Comparison of ENCODE assay signal across 27 mouse cellular contexts in genomic region chr13:29429877-29430276, GRCm38 (mm10).
DNase-seq lines count a peak whose midpoint lies in the region; ATAC-seq and TF ChIP-seq lines count a peak whose summit lies in the region.
"Had no signal": no experiment of that assay in that cellular context is flagged by ENCODE, and none has a peak within 500 bp of the region (broad histone marks: within the 10 kb centered on the region; RNA-seq: fewer than 3 reads in every experiment).

No protein-coding gene starts in this region.

- 40% methylated on average over 4 of the region's 4 CpGs for WGBS in neural tube, embryonic 13.5 days
- 40% methylated on average over 4 of the region's 4 CpGs for WGBS in limb, embryonic 11.5 days
- WGBS in forebrain, embryonic 16.5 days = 78% methylated on average over 4 of the region's 4 CpGs

- H3K9me3 ChIP-seq in neural tube, embryonic 13.5 days = no peaks in the 10 kb centered on the region
- no peaks in the 10 kb centered on the region for H3K9me3 ChIP-seq in limb, embryonic 11.5 days (ENCODE audit: control insufficient read depth, low read length)
- no peaks in the 10 kb centered on the region for H3K9me3 ChIP-seq in forebrain, embryonic 16.5 days (ENCODE audit: control insufficient read depth, low read length)
- H3K9me3 ChIP-seq: hindbrain, embryonic 15.5 days; kidney, embryonic 15.5 days; lung, embryonic 15.5 days; midbrain, embryonic 12.5 days had no signal

- no peak for TF ChIP-seq CTCF in embryonic fibroblast, embryonic 13.5 days (IDR thresholded peaks at IDR 0.05; ENCODE audit: borderline replicate concordance, insufficient read depth, low read length)

- H3K9ac ChIP-seq in neural tube, embryonic 13.5 days = no peak overlapping the region
- H3K9ac ChIP-seq in limb, embryonic 11.5 days (ENCODE audit: low read length) = no peak overlapping the region
- H3K9ac ChIP-seq in forebrain, embryonic 16.5 days (replicated peaks; ENCODE audit: low read depth, low read length) = no peak overlapping the region
- H3K9ac ChIP-seq: embryonic facial prominence, embryonic 12.5 days; forebrain, postnatal 0 days; hindbrain, embryonic 15.5 days; kidney, embryonic 15.5 days; lung, embryonic 15.5 days; midbrain, embryonic 12.5 days had no signal

- H3K4me1 ChIP-seq in neural tube, embryonic 13.5 days (replicated peaks) = peaks cover 20% of the 10 kb centered on the region
- H3K4me1 ChIP-seq in embryonic fibroblast, embryonic 13.5 days (ENCODE audit: control insufficient read depth, insufficient read depth, low read length) = peaks cover 5% of the 10 kb centered on the region; the same call in 1 of the 2 replicates
- peaks cover 14% of the 10 kb centered on the region for H3K4me1 ChIP-seq in limb, embryonic 11.5 days (ENCODE audit: control insufficient read depth, insufficient read depth, low read length)
- H3K4me1 ChIP-seq in forebrain, embryonic 16.5 days (replicated peaks; ENCODE audit: control insufficient read depth, insufficient read depth, low read length) = peaks cover 2% of the 10 kb centered on the region; the same call in 1 of the 2 replicates
- H3K4me1 ChIP-seq: lung, embryonic 15.5 days had no signal

- TF ChIP-seq POLR2A in embryonic fibroblast, embryonic 13.5 days (IDR thresholded peaks at IDR 0.05; ENCODE audit: low read depth, low read length) = no peak

- no peak for DNase-seq in neural tube, embryonic 10.5 days (ENCODE audit: extremely low spot score, low spot score)
- DNase-seq in limb, embryonic 11.5 days (ENCODE audit: low spot score) = no peak
- no peak for DNase-seq in natural killer cell, adult 2 months (ENCODE audit: low spot score in 2 of 2)
- no peak for DNase-seq in urinary bladder, postnatal 4 days (ENCODE audit: low spot score in 2 of 2)
- DNase-seq: adrenal gland, postnatal 10 days; cerebellum, adult 11 months; cerebellum, adult 9-10 months; cerebellum, postnatal 36 days; forebrain, postnatal 0 days; gastrocnemius, postnatal 10 days; heart, postnatal 36 days; kidney, adult 18-20 months; kidney, postnatal 36 days; right cerebral cortex, postnatal 25 days; thymus, postnatal 25 days had no signal

- no peak overlapping the region for H3K4me2 ChIP-seq in neural tube, embryonic 13.5 days
- no peak overlapping the region for H3K4me2 ChIP-seq in limb, embryonic 11.5 days (ENCODE audit: low read depth, severe bottlenecking)
- H3K4me2 ChIP-seq in forebrain, embryonic 16.5 days (ENCODE audit: low read length) = no peak overlapping the region
- H3K4me2 ChIP-seq: embryonic facial prominence, embryonic 12.5 days; hindbrain, embryonic 15.5 days; kidney, embryonic 15.5 days; liver, embryonic 11.5 days; lung, embryonic 15.5 days; midbrain, embryonic 12.5 days had no signal

- H3K27ac ChIP-seq in neural tube, embryonic 13.5 days (replicated peaks) = peak overlapping the region; percentile 14; the same call in 1 of the 2 replicates
- peak overlapping the region; percentile 37 for H3K27ac ChIP-seq in embryonic fibroblast, embryonic 13.5 days (ENCODE audit: insufficient read depth, low read length)
- 0 out of 2 replicates have a peak overlapping the region, but pooled peaks have one; percentile 15 for H3K27ac ChIP-seq in limb, embryonic 11.5 days (replicated peaks; ENCODE audit: low read depth, low read length)
- no peak overlapping the region for H3K27ac ChIP-seq in forebrain, embryonic 16.5 days (ENCODE audit: low read length)
- H3K27ac ChIP-seq: embryonic facial prominence, embryonic 12.5 days; hindbrain, embryonic 15.5 days; kidney, embryonic 15.5 days; layer of hippocampus, adult 2 months; lung, embryonic 15.5 days; midbrain, embryonic 12.5 days had no signal

- H3K27me3 ChIP-seq in neural tube, embryonic 13.5 days = no peaks in the 10 kb centered on the region
- no peaks in the 10 kb centered on the region for H3K27me3 ChIP-seq in limb, embryonic 11.5 days (ENCODE audit: control insufficient read depth, insufficient read depth, low read length)
- H3K27me3 ChIP-seq in forebrain, embryonic 16.5 days (replicated peaks; ENCODE audit: control insufficient read depth, insufficient read depth, low read length) = no peaks in the 10 kb centered on the region
- H3K27me3 ChIP-seq: CH12.LX; embryonic facial prominence, embryonic 12.5 days; hindbrain, embryonic 15.5 days; kidney, embryonic 15.5 days; lung, embryonic 15.5 days; midbrain, embryonic 12.5 days; Patski had no signal

- H3K36me3 ChIP-seq in neural tube, embryonic 13.5 days = no peaks in the 10 kb centered on the region
- H3K36me3 ChIP-seq in limb, embryonic 11.5 days (ENCODE audit: control insufficient read depth, insufficient read depth, low read length) = no peaks in the 10 kb centered on the region
- H3K36me3 ChIP-seq in forebrain, embryonic 16.5 days (ENCODE audit: control insufficient read depth, insufficient read depth) = no peaks in the 10 kb centered on the region
- H3K36me3 ChIP-seq: embryonic facial prominence, embryonic 12.5 days; hindbrain, embryonic 15.5 days; kidney, embryonic 15.5 days; lung, embryonic 15.5 days; midbrain, embryonic 12.5 days had no signal

- H3K4me3 ChIP-seq in neural tube, embryonic 13.5 days = no peak overlapping the region
- no peak overlapping the region for H3K4me3 ChIP-seq in embryonic fibroblast, embryonic 13.5 days (ENCODE audit: insufficient read depth, low read length)
- no peak overlapping the region for H3K4me3 ChIP-seq in limb, embryonic 11.5 days (ENCODE audit: low read depth, low read length)
- H3K4me3 ChIP-seq in forebrain, embryonic 16.5 days (replicated peaks; ENCODE audit: low read length) = no peak overlapping the region
- H3K4me3 ChIP-seq: embryonic facial prominence, embryonic 12.5 days; hindbrain, embryonic 15.5 days; kidney, embryonic 15.5 days; layer of hippocampus, adult 2 months; lung, embryonic 15.5 days; midbrain, embryonic 12.5 days had no signal

- ATAC-seq in neural tube, embryonic 13.5 days (ENCODE audit: low read depth) = no peak
- ATAC-seq in limb, embryonic 11.5 days (ENCODE audit: insufficient number of reproducible peaks, low FRiP score, low TSS enrichment, low read depth) = no peak
- no peak for ATAC-seq in forebrain, embryonic 16.5 days
- ATAC-seq: forebrain, postnatal 0 days; Patski had no signal
